ENCODE assay signal across 8 mouse cellular contexts in genomic region chr13:111936081-111936857, GRCm38 (mm10).
A peak's percentile ranks its signal among the peaks of the same experiment; 100 is the strongest.
DNase-seq lines count a peak whose midpoint lies in the region; ATAC-seq and TF ChIP-seq lines count a peak whose summit lies in the region.
"Had no signal": no experiment of that assay in that cellular context is flagged by ENCODE, and none has a peak within 500 bp of the region (broad histone marks: within the 10 kb centered on the region; RNA-seq: fewer than 3 reads in every experiment).

No protein-coding gene starts in this region.

- no peak overlapping the region for H3K4me2 ChIP-seq in embryonic facial prominence, embryonic 14.5 days (ENCODE audit: low read depth, low read length)
- H3K4me2 ChIP-seq in hindbrain, embryonic 11.5 days (replicated peaks; ENCODE audit: low read depth, low read length): no peak overlapping the region
- H3K4me2 ChIP-seq: neural tube, embryonic 13.5 days had no signal

- peak overlapping the region; percentile 65 for H3K27ac ChIP-seq in MEL (ENCODE audit: control insufficient read depth, low read depth, low read length)
- no peak overlapping the region for H3K27ac ChIP-seq in embryonic facial prominence, embryonic 14.5 days (replicated peaks; ENCODE audit: low read depth, low read length)
- H3K27ac ChIP-seq in hindbrain, embryonic 11.5 days (ENCODE audit: low read depth, low read length): no peak overlapping the region
- H3K27ac ChIP-seq: neural tube, embryonic 13.5 days had no signal

- no peak for TF ChIP-seq EP300 in MEL (IDR thresholded peaks at IDR 0.05; ENCODE audit: low read depth in 1 of 2, low read length in 2 of 2)

- peaks cover 0 to 35% of the 10 kb centered on the region in 2 experiments; a peak in 2 of 4 replicates for H3K36me3 ChIP-seq in MEL (ENCODE audit: control insufficient read depth in 1 of 2, insufficient read depth in 2 of 2, low read length in 2 of 2)
- H3K36me3 ChIP-seq in embryonic facial prominence, embryonic 14.5 days (ENCODE audit: control insufficient read depth, insufficient read depth, low read length): no peaks in the 10 kb centered on the region
- H3K36me3 ChIP-seq in hindbrain, embryonic 11.5 days (ENCODE audit: control insufficient read depth, insufficient read depth, low read length): no peaks in the 10 kb centered on the region
- H3K36me3 ChIP-seq: neural tube, embryonic 13.5 days had no signal

- H3K9ac ChIP-seq in MEL (ENCODE audit: control insufficient read depth, low read depth, low read length, poor library complexity, severe bottlenecking): peak overlapping the region; percentile 50
- H3K9ac ChIP-seq in embryonic facial prominence, embryonic 14.5 days (ENCODE audit: low read depth, low read length): no peak overlapping the region
- no peak overlapping the region for H3K9ac ChIP-seq in hindbrain, embryonic 11.5 days (ENCODE audit: low read depth, low read length)
- H3K9ac ChIP-seq: neural tube, embryonic 13.5 days had no signal

- no peaks in the 10 kb centered on the region; the same call in 1 of the 2 replicates for H3K79me2 ChIP-seq in MEL (ENCODE audit: control insufficient read depth, insufficient read depth, low read length, poor library complexity)

- no peak for TF ChIP-seq RAD21 in MEL (IDR thresholded peaks at IDR 0.05; ENCODE audit: low read depth, low read length)

- peaks cover 20 to 41% of the 10 kb centered on the region in 2 experiments for H3K4me1 ChIP-seq in MEL (ENCODE audit: control insufficient read depth in 1 of 2, insufficient read depth in 2 of 2, low read length in 2 of 2)
- H3K4me1 ChIP-seq in embryonic facial prominence, embryonic 14.5 days (ENCODE audit: control insufficient read depth, insufficient read depth, low read length): peaks cover 11% of the 10 kb centered on the region; the same call in 1 of the 2 replicates
- no peaks in the 10 kb centered on the region for H3K4me1 ChIP-seq in hindbrain, embryonic 11.5 days (replicated peaks; ENCODE audit: control insufficient read depth, insufficient read depth, low read length)

- no peak for TF ChIP-seq CTCF in MEL (IDR thresholded peaks at IDR 0.05 in 2 of 3, conservative IDR thresholded peaks at IDR 0.05 in 1 of 3; ENCODE audit: control insufficient read depth in 1 of 3, insufficient read depth in 1 of 3, low read depth in 2 of 3, low read length in 3 of 3, poor library complexity in 1 of 3, severe bottlenecking in 1 of 3)

- no peaks in the 10 kb centered on the region for H3K9me3 ChIP-seq in MEL (replicated peaks; ENCODE audit: insufficient read depth, low read length)
- no peaks in the 10 kb centered on the region for H3K9me3 ChIP-seq in embryonic facial prominence, embryonic 14.5 days (ENCODE audit: control insufficient read depth, low read length)
- no peaks in the 10 kb centered on the region for H3K9me3 ChIP-seq in hindbrain, embryonic 11.5 days (ENCODE audit: control insufficient read depth, low read length)
- H3K9me3 ChIP-seq: neural tube, embryonic 13.5 days had no signal

- TF ChIP-seq POLR2A in MEL (IDR thresholded peaks at IDR 0.05; ENCODE audit: control insufficient read depth in 1 of 2, insufficient read depth in 1 of 2, low read depth in 1 of 2, low read length in 2 of 2, poor library complexity in 1 of 2): no peak

- no peaks in the 10 kb centered on the region for H3K27me3 ChIP-seq in MEL (ENCODE audit: control insufficient read depth in 1 of 2, insufficient read depth in 2 of 2, low read length in 2 of 2)
- no peaks in the 10 kb centered on the region for H3K27me3 ChIP-seq in embryonic facial prominence, embryonic 14.5 days (replicated peaks; ENCODE audit: control insufficient read depth, insufficient read depth, low read length)
- H3K27me3 ChIP-seq in hindbrain, embryonic 11.5 days (ENCODE audit: control insufficient read depth, insufficient read depth, low read length): no peaks in the 10 kb centered on the region
- H3K27me3 ChIP-seq: neural tube, embryonic 13.5 days had no signal

- DNase-seq in CD4-positive, CD25-positive, alpha-beta regulatory T cell, adult 2 months (ENCODE audit: low read depth, low spot score): peak; percentile 70
- DNase-seq in MEL (ENCODE audit: low read depth, low spot score): peak; percentile 47
- peak; percentile 39 for DNase-seq in embryonic facial prominence, embryonic 14.5 days (ENCODE audit: low spot score)
- DNase-seq in hindbrain, embryonic 11.5 days (ENCODE audit: low spot score): peak; percentile 21
- peak; percentile 25 for DNase-seq in layer of hippocampus, adult 9-10 months (ENCODE audit: low spot score)
- peak; percentile 42 for DNase-seq in telencephalon, adult 2 months (ENCODE audit: low read depth, low spot score)

- WGBS in embryonic facial prominence, embryonic 14.5 days: 55% methylated on average over 9 of the region's 9 CpGs
- WGBS in hindbrain, embryonic 11.5 days: 70% methylated on average over 9 of the region's 9 CpGs

- no peak overlapping the region for H3K4me3 ChIP-seq in MEL (ENCODE audit: control insufficient read depth in 1 of 2, insufficient read depth in 1 of 2, low read depth in 2 of 2, low read length in 2 of 2)
- H3K4me3 ChIP-seq in embryonic facial prominence, embryonic 14.5 days (ENCODE audit: low read depth, low read length): no peak overlapping the region
- no peak overlapping the region for H3K4me3 ChIP-seq in hindbrain, embryonic 11.5 days (ENCODE audit: low read depth, low read length)
- H3K4me3 ChIP-seq: neural tube, embryonic 13.5 days had no signal

- ATAC-seq in embryonic facial prominence, embryonic 14.5 days (ENCODE audit: low read depth): peak; percentile 47; the same call in 1 of the 2 replicates
- ATAC-seq in hindbrain, embryonic 11.5 days (ENCODE audit: low FRiP score): peak; percentile 63
- peak; percentile 71 for ATAC-seq in megakaryocyte progenitor cell, adult 5-6 weeks (replicated peaks; ENCODE audit: poor library complexity)

TF ChIP-seq in MEL, 35 proteins besides CTCF, POLR2A, EP300 and RAD21:
- TF ChIP-seq ZNF384 (IDR thresholded peaks at IDR 0.05; ENCODE audit: low read depth, low read length): no peak
- TF ChIP-seq USF1 (IDR thresholded peaks at IDR 0.05; ENCODE audit: low read depth, low read length): peak; percentile 31; the same call in 1 of the 2 replicates
